Mouse (Mus musculus) midbrain, embryonic 16.5 days (tissue): ENCODE measurements around the gene Nde1. TPM values are rescaled to one million over a fixed set of nuclear protein-coding genes. Genes with fewer than 3 reads are reported as not detected.

Experiments
- ATAC-seq: fragments of 200-750 bp; cut with Nextera tagmentation; 2 replicates; pipeline ENCODE4 v1.8.0; 2017; ENCODE audit warnings: moderate TSS enrichment
- H3K27ac ChIP-seq: fragments of 300-500 bp; sonication (generic); 2 replicates; pipeline ENCODE4 v1.5.1; 2014; ENCODE audit warnings: mild to moderate bottlenecking, low read length, mixed read lengths
- H3K27me3 ChIP-seq: fragments of 300-500 bp; sonication (generic); 2 replicates; pipeline ENCODE4 v1.6.1; 2014; ENCODE audit warnings: low read depth, low read length, mixed read lengths; ENCODE audit not compliant: control insufficient read depth, insufficient read depth
- H3K36me3 ChIP-seq: fragments of 300-500 bp; sonication (generic); 2 replicates; pipeline ENCODE4 v1.6.1; 2014; ENCODE audit warnings: mild to moderate bottlenecking, low read length, moderate library complexity, mixed read lengths; ENCODE audit not compliant: control insufficient read depth, insufficient read depth
- H3K4me1 ChIP-seq: fragments of 300-500 bp; sonication (generic); 2 replicates; pipeline ENCODE4 v1.6.1; 2014; ENCODE audit warnings: mild to moderate bottlenecking, low read length, mixed read lengths; ENCODE audit not compliant: control insufficient read depth, insufficient read depth
- H3K4me2 ChIP-seq: fragments of 300-500 bp; sonication (generic); 2 replicates; pipeline ENCODE4 v1.6.1; 2014; ENCODE audit warnings: mild to moderate bottlenecking, low read length, mixed read lengths
- H3K4me3 ChIP-seq: fragments of 300-500 bp; sonication (generic); 2 replicates; pipeline ENCODE4 v1.5.1; 2014; ENCODE audit warnings: low read depth, mild to moderate bottlenecking, low read length, moderate library complexity, mixed read lengths
- H3K9ac ChIP-seq: fragments of 300-500 bp; sonication (generic); 2 replicates; pipeline ENCODE4 v1.6.1; 2014; ENCODE audit warnings: low read depth, low read length, mixed read lengths
- H3K9me3 ChIP-seq: fragments of 300-500 bp; sonication (generic); replicated peaks from 2 replicates; pipeline ENCODE4 v1.6.1; 2014; ENCODE audit warnings: mild to moderate bottlenecking, low read length, mixed read lengths; ENCODE audit not compliant: control insufficient read depth, poor library complexity, severe bottlenecking
- WGBS: fragments of 180-500 bp; shearing (Covaris S2); extraction: QIAGEN DNeasy Blood & Tissue Kit; methylation state at CpG from one replicate; pipeline ENCODE4 v1.1.7; 2014; 5-methylcytosine and 5-hydroxymethylcytosine counted together
- polyA plus RNA-seq: library from polyadenylated mRNA; unstranded; fragments of >200 nt; fragmentation: Nextera tagmentation; extraction: Ambion mirVana; gene quantifications from 2 replicates; pipeline ENCODE4 v1.2.1, GENCODE M21; 2015

Nde1 gene
- polyA plus RNA-seq, 1 experiment from 2014 or later: 18.7 TPM

DNA sequence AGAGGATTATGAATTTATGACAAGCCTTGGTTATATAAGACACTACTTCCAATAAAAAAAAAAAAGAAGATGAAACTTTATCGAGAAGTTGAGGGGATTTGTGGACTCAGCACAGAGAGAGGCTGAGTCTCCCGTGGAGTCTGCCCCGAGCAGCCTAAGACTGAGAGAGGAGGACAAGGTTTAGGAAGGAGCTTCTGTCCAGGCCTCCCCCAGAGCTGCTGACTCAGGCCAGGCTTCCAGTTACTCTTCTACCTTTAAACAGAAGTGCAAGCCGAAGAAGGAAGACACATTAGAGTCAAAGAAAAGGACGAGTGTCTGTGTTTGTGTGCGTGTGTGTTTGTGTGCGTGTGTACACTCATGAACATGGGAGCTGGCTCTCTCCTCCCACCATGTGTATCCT is 32.3 kb upstream of the Nde1 start:
- H3K27me3 ChIP-seq: no peaks in the 10 kb centered on the region
- H3K27ac ChIP-seq: no peak overlapping the region
- H3K4me2 ChIP-seq: no peak overlapping the region
- H3K9ac ChIP-seq: no peak overlapping the region
- peaks cover 44% of the 10 kb centered on the region for H3K36me3 ChIP-seq
- H3K9me3 ChIP-seq: no peaks in the 10 kb centered on the region
- WGBS: 94% methylated on average over 7 of the region's 7 CpGs
- no peak overlapping the region for H3K4me3 ChIP-seq
- no peak for ATAC-seq
- no peaks in the 10 kb centered on the region for H3K4me1 ChIP-seq

DNA sequence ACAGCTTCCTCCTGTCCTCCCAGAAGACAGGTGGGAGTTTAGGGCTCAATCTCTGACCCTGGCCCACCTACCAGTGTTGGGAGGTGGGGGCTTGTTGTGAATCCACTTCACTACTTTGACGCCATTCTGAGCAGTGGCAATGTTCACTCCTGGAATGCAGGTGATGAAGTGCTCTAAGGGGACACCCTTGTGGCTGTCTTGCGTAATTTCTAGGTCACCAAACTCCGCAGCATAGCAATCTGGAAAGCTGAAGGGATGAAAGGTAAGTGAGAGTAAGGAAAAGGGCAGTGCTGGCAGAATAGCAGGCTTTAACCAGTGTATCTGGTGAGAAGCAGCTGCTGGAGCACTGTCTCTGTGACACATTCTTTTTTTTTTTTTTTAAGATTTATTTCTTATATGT is 31.7 kb upstream of the Nde1 start:
- H3K36me3 ChIP-seq: peaks cover 39% of the 10 kb centered on the region

GRCm38 (mm10) chr16:14131838-14132237 is 31.2 kb upstream of the Nde1 start:
- no peak overlapping the region for H3K4me3 ChIP-seq
- H3K27me3 ChIP-seq: no peaks in the 10 kb centered on the region
- H3K27ac ChIP-seq: no peak overlapping the region
- H3K4me1 ChIP-seq: no peaks in the 10 kb centered on the region
- H3K9ac ChIP-seq: no peak overlapping the region
- H3K9me3 ChIP-seq: no peaks in the 10 kb centered on the region
- H3K36me3 ChIP-seq: peaks cover 39% of the 10 kb centered on the region
- 92% methylated on average over 5 of the region's 5 CpGs for WGBS
- no peak for ATAC-seq
- H3K4me2 ChIP-seq: no peak overlapping the region

More for the DNA sequence above, 31.7 kb upstream of the Nde1 start:
- Histone ChIP-seq H3K9ac (no peak overlapping the region), H3K4me1 (no peaks in the 10 kb centered on the region), H3K27ac (no peak overlapping the region), H3K27me3 (no peaks in the 10 kb centered on the region), H3K4me2 (no peak overlapping the region), H3K9me3 (no peaks in the 10 kb centered on the region), H3K4me3 (no peak overlapping the region)
- WGBS: 85% methylated on average over 3 of the region's 3 CpGs
- no peak for ATAC-seq

DNA sequence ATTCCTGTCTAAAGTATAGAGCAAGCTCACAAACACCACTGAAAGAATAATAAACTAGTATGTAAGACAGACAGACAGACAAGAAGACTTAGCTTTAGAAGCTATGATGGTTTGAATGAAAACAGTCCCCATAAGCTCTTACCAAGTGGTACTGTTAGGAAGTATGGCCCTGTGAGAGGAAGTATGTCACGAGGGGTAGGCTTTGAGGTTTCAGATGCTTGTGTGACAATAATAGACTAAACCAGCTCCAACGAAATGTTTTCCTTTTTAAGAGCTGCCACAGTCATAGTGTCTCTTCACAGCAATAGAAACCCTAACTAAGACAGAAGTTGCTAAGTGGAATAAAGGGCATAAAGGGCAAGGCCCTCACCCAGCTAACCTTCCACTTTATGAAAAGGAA is 28.1 kb upstream of the Nde1 start:
- H3K4me1 ChIP-seq: no peaks in the 10 kb centered on the region
- no peak overlapping the region for H3K27ac ChIP-seq
- 94% methylated on average over 2 of the region's 2 CpGs for WGBS
- H3K27me3 ChIP-seq: no peaks in the 10 kb centered on the region
- H3K4me2 ChIP-seq: no peak overlapping the region
- H3K9ac ChIP-seq: no peak overlapping the region
- H3K36me3 ChIP-seq: peaks cover 28% of the 10 kb centered on the region
- H3K4me3 ChIP-seq: no peak overlapping the region
- H3K9me3 ChIP-seq: no peaks in the 10 kb centered on the region
- no peak for ATAC-seq

GRCm38 (mm10) chr16:14137976-14138561 is 25.0 kb upstream of the Nde1 start:
- Histone ChIP-seq H3K4me1 (no peaks in the 10 kb centered on the region), H3K27ac (no peak overlapping the region), H3K36me3 (peaks cover 24% of the 10 kb centered on the region), H3K27me3 (no peaks in the 10 kb centered on the region), H3K4me3 (no peak overlapping the region), H3K9me3 (no peaks in the 10 kb centered on the region), H3K9ac (no peak overlapping the region), H3K4me2 (no peak overlapping the region)
- WGBS: 77% methylated on average over 1 of the region's 1 CpGs
- no peak for ATAC-seq

DNA sequence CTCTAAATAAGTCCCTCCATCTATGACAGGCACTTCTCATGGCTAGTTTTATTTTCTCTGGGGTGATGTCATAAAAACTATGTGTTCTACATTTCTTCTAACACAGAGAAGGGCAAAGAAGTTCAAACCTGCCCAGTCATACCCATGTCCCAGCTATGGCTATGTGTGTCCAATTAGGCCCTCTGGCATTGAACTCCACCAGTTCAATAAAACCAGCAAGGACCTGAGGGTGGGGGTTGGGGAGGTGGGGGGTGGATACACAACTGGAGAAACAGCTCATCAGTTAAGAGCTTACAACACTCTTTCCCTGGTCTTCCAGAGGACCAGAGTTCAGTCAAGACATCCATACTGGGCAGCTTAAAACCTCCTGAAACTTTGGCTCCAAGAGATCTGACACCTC is 24.0 kb upstream of the Nde1 start:
- ATAC-seq: no peak
- H3K9ac ChIP-seq: no peak overlapping the region
- no peaks in the 10 kb centered on the region for H3K4me1 ChIP-seq
- no peak overlapping the region for H3K4me2 ChIP-seq
- peaks cover 22% of the 10 kb centered on the region for H3K36me3 ChIP-seq
- no peak overlapping the region for H3K27ac ChIP-seq
- H3K9me3 ChIP-seq: no peaks in the 10 kb centered on the region
- no peaks in the 10 kb centered on the region for H3K27me3 ChIP-seq
- H3K4me3 ChIP-seq: no peak overlapping the region

DNA sequence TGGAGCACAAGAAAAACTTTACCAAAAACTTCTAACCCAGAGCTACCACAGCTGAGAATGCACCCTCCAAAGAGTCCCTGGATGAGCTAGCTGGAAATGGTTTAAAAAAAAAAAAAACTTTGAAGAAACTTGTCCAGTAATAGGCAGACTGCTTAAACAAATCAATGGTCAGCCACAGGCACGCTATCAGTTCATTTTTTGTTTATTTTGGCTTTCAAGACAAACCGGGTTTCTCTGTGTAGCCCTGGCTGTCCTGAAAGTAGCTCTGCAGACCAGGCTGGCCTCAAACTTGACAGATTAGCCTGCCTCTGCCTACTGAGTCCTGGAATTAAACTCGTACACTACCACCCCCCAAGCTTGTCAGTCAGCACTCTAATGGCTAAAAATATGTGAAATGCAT is 19.8 kb upstream of the Nde1 start:
- H3K27ac ChIP-seq: no peak overlapping the region
- H3K4me1 ChIP-seq: no peaks in the 10 kb centered on the region
- no peak for ATAC-seq
- no peaks in the 10 kb centered on the region for H3K9me3 ChIP-seq
- no peak overlapping the region for H3K9ac ChIP-seq
- no peaks in the 10 kb centered on the region for H3K27me3 ChIP-seq
- H3K4me3 ChIP-seq: no peak overlapping the region
- H3K36me3 ChIP-seq: peaks cover 28% of the 10 kb centered on the region
- no peak overlapping the region for H3K4me2 ChIP-seq
- WGBS: 94% methylated on average over 3 of the region's 3 CpGs

GRCm38 (mm10) chr16:14147712-14148111 is 15.4 kb upstream of the Nde1 start:
- no peaks in the 10 kb centered on the region for H3K4me1 ChIP-seq
- H3K9me3 ChIP-seq: no peaks in the 10 kb centered on the region
- no peak overlapping the region for H3K4me2 ChIP-seq
- H3K27ac ChIP-seq: no peak overlapping the region
- no peak for ATAC-seq
- no peak overlapping the region for H3K9ac ChIP-seq
- no peaks in the 10 kb centered on the region for H3K27me3 ChIP-seq
- no peak overlapping the region for H3K4me3 ChIP-seq
- peaks cover 34% of the 10 kb centered on the region for H3K36me3 ChIP-seq

DNA sequence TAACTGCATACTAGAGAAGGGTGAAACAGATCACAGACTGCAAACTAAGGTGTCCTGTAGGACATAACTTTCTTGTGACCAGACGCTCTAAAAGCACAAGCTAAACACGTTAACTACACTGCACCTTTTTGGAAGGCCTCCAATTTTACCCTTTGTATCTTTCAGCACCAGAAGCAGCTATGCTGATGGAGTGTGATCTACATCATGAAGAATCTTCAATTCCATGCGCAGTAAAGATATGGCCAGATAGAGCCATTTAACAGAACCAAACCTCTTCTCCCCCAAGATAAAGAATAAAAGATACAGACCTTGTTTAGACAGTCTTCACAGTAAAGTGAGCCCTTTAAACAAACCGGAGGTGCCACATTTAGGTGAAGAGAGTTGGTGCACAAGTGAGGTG is 11.4 kb upstream of the Nde1 start:
- Histone ChIP-seq H3K4me3 (no peak overlapping the region), H3K27ac (no peak overlapping the region), H3K36me3 (peaks cover 19% of the 10 kb centered on the region), H3K9ac (no peak overlapping the region), H3K9me3 (no peaks in the 10 kb centered on the region), H3K4me1 (no peaks in the 10 kb centered on the region), H3K4me2 (no peak overlapping the region), H3K27me3 (no peaks in the 10 kb centered on the region)
- 91% methylated on average over 4 of the region's 4 CpGs for WGBS
- ATAC-seq: no peak
